Mouse (Mus musculus) spleen, adult 2 months (tissue): Measurements from ENCODE around the gene Ap2a2. TPM values are rescaled to one million over a fixed set of nuclear protein-coding genes. Genes with fewer than 3 reads are reported as not detected.

Source experiments
- DNase-seq, 2 experiments: peaks; one replicate each; pipeline versions ENCODE4 v3.0.0 to v3.0.0-alpha.2; 2012 to 2021; ENCODE audit warnings: low spot score in 2 of 2, low read depth in 1 of 2
- H3K27ac ChIP-seq: fragments of 200-500 bp; 2 replicates; pipeline ENCODE4 v1.5.1; 2012; ENCODE audit warnings: low read length, inconsistent platforms; ENCODE audit not compliant: insufficient read depth
- H3K27me3 ChIP-seq: fragments of 200-500 bp; 2 replicates; pipeline ENCODE4 v1.6.1; 2012; ENCODE audit warnings: mild to moderate bottlenecking, moderate library complexity, low read length, inconsistent platforms; ENCODE audit not compliant: control insufficient read depth, insufficient read depth
- H3K36me3 ChIP-seq: fragments of 200-500 bp; 2 replicates; pipeline ENCODE4 v1.6.1; 2012; ENCODE audit warnings: mild to moderate bottlenecking, low read length, inconsistent platforms; ENCODE audit not compliant: control insufficient read depth, insufficient read depth
- H3K4me1 ChIP-seq: fragments of 200-500 bp; 2 replicates; pipeline ENCODE4 v1.6.1; 2011; ENCODE audit warnings: inconsistent platforms; ENCODE audit not compliant: control insufficient read depth, insufficient read depth, insufficient read length
- H3K4me3 ChIP-seq: fragments of 200-500 bp; 2 replicates; pipeline ENCODE4 v1.5.1; 2011; ENCODE audit warnings: mild to moderate bottlenecking, inconsistent platforms; ENCODE audit not compliant: insufficient read depth, insufficient read length; ENCODE audit errors: extremely low read depth
- CTCF ChIP-seq: fragments of 200-500 bp; IDR thresholded peaks from 2 replicates; pipeline ENCODE4 v1.5.1; 2011; ENCODE audit warnings: mild to moderate bottlenecking, inconsistent platforms; ENCODE audit not compliant: insufficient read depth, insufficient read length, insufficient replicate concordance; ENCODE audit errors: extremely low read depth
- POLR2A ChIP-seq: fragments of 200-500 bp; IDR thresholded peaks from 2 replicates; pipeline ENCODE4 v1.6.1; 2011; ENCODE audit warnings: low read depth, low read length, inconsistent platforms
- WGBS: fragments of 180-500 bp; shearing (Covaris S2); methylation state at CpG from one replicate; pipeline ENCODE4 v1.1.7; 2018; 5-methylcytosine and 5-hydroxymethylcytosine counted together
- polyA plus RNA-seq: library from polyadenylated mRNA; depleted of rRNA; stranded (reverse); fragments of >200 nt; gene quantifications from 2 replicates; pipeline ENCODE4 v1.2.3, GENCODE M21; 2012

Gene Ap2a2
- polyA plus RNA-seq, 1 experiment = 26.3 TPM

- no peak for DNase-seq
- H3K27ac ChIP-seq = no peak overlapping the region
- peaks cover 6% of the 10 kb centered on the region for H3K4me1 ChIP-seq
- no peaks in the 10 kb centered on the region for H3K36me3 ChIP-seq
- no peaks in the 10 kb centered on the region for H3K27me3 ChIP-seq
- TF ChIP-seq CTCF = no peak
- no peak for TF ChIP-seq POLR2A
- WGBS = 55% methylated on average over 2 of the region's 2 CpGs
- H3K4me3 ChIP-seq = no peak overlapping the region
Observed at GRCm38 (mm10) chr7:141559726-141560325, 2.1 kb upstream of the Ap2a2 start.

- no peaks in the 10 kb centered on the region for H3K27me3 ChIP-seq
- no peak overlapping the region for H3K27ac ChIP-seq
- TF ChIP-seq CTCF = no peak
- no peak for TF ChIP-seq POLR2A
- no peak for DNase-seq
- H3K4me3 ChIP-seq = no peak overlapping the region
- peaks cover 6% of the 10 kb centered on the region for H3K4me1 ChIP-seq
- 41% methylated on average over 4 of the region's 4 CpGs for WGBS
- H3K36me3 ChIP-seq = no peaks in the 10 kb centered on the region
Observed at GRCm38 (mm10) chr7:141560471-141560870, 1.5 kb upstream of the Ap2a2 start.

- 2% methylated on average over 33 of the region's 33 CpGs for WGBS
- peaks cover 6% of the 10 kb centered on the region for H3K4me1 ChIP-seq
- TF ChIP-seq CTCF (no peak), POLR2A (no peak)
- H3K4me3 ChIP-seq = peak overlapping the region; percentile 77
- H3K27ac ChIP-seq = peak overlapping the region; percentile 45; the same call in 1 of the 2 replicates
- DNase-seq = no peak
- H3K27me3 ChIP-seq = no peaks in the 10 kb centered on the region
- no peaks in the 10 kb centered on the region for H3K36me3 ChIP-seq
Observed at GRCm38 (mm10) chr7:141562421-141562851, 463 bp downstream of the Ap2a2 start.

GRCm38 (mm10) chr7:141562852-141563427 is 967 bp downstream of the Ap2a2 start:
- Histone ChIP-seq H3K4me1 (peaks cover 6% of the 10 kb centered on the region), H3K27ac (no peak overlapping the region), H3K36me3 (no peaks in the 10 kb centered on the region), H3K4me3 (peak overlapping the region; percentile 77), H3K27me3 (no peaks in the 10 kb centered on the region)
- WGBS = 5% methylated on average over 21 of the region's 21 CpGs
- DNase-seq = peak in 1 of 2 experiments; percentile 17
- TF ChIP-seq POLR2A (no peak), CTCF (no peak)

- TF ChIP-seq POLR2A = no peak
- TF ChIP-seq CTCF = no peak
- WGBS = 79% methylated on average over 7 of the region's 7 CpGs
- Histone ChIP-seq H3K4me3 (no peak overlapping the region), H3K27ac (no peak overlapping the region), H3K36me3 (no peaks in the 10 kb centered on the region), H3K27me3 (no peaks in the 10 kb centered on the region), H3K4me1 (no peaks in the 10 kb centered on the region; the same call in 1 of the 2 replicates)
- DNase-seq = no peak
Observed at GRCm38 (mm10) chr7:141564561-141564960, 2.6 kb downstream of the Ap2a2 start.

GRCm38 (mm10) chr7:141566587-141566986 is 4.6 kb downstream of the Ap2a2 start:
- WGBS = 88% methylated on average over 7 of the region's 7 CpGs
- H3K4me3 ChIP-seq = no peak overlapping the region
- no peaks in the 10 kb centered on the region for H3K36me3 ChIP-seq
- H3K27ac ChIP-seq = no peak overlapping the region
- no peaks in the 10 kb centered on the region for H3K27me3 ChIP-seq
- no peak for DNase-seq
- no peaks in the 10 kb centered on the region; the same call in 1 of the 2 replicates for H3K4me1 ChIP-seq
- TF ChIP-seq POLR2A (no peak), CTCF (no peak)

GRCm38 (mm10) chr7:141569283-141569803 is 7.4 kb downstream of the Ap2a2 start:
- no peak for DNase-seq
- Histone ChIP-seq H3K27me3 (no peaks in the 10 kb centered on the region), H3K36me3 (no peaks in the 10 kb centered on the region), H3K27ac (no peak overlapping the region), H3K4me3 (no peak overlapping the region), H3K4me1 (peaks cover 2% of the 10 kb centered on the region; the same call in 1 of the 2 replicates)
- WGBS = 91% methylated on average over 9 of the region's 9 CpGs
- TF ChIP-seq CTCF = no peak
- no peak for TF ChIP-seq POLR2A
